Mouse (Mus musculus) thymus, postnatal 10 days (tissue): ENCODE data around the gene March2.
"Not testable (repeated sequence)": the region's sequence is repeated elsewhere in the genome, so short reads cannot be mapped to it uniquely, and the experiment has no call there.

Source experiments
- DNase-seq, 2 experiments: peaks; one replicate each; pipeline ENCODE4 v3.0.0; 2021; ENCODE audit warnings: low spot score in 2 of 2

March2 gene

DNA sequence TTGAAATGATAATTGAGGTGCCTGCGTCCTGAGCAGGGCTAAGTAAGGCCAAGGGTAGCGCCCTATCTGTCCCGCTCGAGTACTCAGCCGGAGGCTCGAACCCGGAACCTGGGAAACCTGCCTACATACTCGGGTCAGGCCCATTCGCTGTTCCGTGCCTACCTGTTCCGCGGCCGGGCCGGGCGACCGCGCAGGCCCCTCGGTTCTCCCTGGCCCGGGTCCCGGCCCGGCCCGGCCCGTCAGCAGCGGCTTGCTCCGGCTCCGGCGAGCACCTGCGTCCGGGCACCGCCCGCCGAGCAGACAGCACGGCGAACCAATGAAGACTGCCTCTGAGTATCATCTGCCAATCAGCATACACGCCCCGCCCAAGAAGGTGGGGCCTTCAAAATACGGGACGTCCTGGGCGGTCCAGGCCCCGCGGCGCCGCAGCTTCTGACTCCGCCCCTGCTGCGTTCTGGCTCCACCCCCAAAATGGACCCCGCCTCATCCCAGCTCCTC is at the start of gene March2:
March2 (minus strand) TSS at position 287 of the 498 bp plus-strand sequence.
- DNase-seq, result peak; percentile 94 to 96

DNA sequence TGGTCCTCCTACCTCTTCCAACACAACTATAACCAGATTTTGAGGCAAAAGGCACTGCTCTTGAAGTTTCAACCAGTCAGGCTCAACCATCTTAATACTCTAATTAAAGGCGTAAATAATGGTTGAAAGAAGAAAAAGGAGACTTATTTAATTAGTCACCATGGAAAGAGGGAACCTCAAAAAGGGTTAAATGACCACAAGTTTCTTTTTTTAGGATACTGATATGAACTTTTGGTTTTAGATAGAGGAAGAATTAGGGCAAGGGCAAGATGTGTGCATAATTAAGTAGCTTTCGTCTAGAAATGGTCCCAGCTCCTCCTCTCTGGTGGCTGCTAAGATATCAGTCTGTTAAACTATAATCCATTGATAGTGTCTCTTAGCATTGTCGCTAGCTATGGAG is 47.9 kb upstream of the March2 start:
- no peak for DNase-seq

- DNase-seq, result peak; percentile 99 to 100
These were observed 42.0 kb upstream of the March2 start, which contains the start of gene Rab11b for GRCm38 (mm10) chr17:33760255-33761165. Gene Rab11b, minus strand, starts transcription at chr17:33760530.

DNA sequence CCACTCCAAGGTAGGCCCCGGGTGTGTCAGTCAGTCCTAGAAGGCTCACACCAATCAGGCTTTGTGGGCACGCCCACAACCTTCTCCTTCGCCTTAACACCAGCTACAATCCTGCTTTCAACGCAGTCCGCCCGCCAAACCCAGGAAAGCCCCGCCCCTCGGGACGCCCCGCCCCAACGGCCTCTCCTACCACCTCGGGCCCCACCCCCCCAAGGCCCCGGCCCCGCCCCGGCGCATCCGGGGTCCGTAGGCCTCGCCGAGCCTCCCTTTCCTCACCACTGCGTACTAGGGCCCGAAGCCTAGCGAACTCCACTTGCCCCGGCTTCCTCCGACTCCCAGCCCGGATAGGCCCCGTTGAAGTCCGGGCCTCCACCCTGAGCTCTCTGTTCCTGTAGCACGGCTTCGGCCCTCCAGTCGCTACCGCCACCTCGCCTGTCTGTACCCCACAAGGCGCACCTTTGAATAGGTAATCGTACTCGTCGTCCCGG is 41.3 kb upstream of the March2 start:
- peak; percentile 95 to 96 for DNase-seq

DNA sequence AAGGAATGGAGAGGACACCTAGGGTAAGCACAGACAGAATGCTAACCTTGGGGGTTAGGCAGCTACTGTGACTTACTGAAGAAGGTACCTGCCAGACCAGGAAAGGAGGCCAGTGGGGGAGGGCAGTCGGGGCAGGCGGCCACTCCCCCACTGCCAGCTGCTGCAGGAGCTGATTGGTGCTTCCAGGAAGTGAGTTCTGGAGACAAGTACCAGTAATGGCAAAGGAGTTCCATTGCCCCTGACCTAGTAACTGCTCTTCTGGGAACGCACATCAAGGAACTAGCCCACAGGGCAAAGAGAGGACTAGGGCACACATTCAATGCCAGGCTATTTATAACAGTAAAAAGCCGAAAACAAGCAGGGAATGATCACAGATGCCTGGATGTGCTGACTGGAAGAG is 38.8 kb upstream of the March2 start:
- no peak for DNase-seq

- no peak for DNase-seq
These were observed 37.8 kb upstream of the March2 start for GRCm38 (mm10) chr17:33756108-33756790.

DNA sequence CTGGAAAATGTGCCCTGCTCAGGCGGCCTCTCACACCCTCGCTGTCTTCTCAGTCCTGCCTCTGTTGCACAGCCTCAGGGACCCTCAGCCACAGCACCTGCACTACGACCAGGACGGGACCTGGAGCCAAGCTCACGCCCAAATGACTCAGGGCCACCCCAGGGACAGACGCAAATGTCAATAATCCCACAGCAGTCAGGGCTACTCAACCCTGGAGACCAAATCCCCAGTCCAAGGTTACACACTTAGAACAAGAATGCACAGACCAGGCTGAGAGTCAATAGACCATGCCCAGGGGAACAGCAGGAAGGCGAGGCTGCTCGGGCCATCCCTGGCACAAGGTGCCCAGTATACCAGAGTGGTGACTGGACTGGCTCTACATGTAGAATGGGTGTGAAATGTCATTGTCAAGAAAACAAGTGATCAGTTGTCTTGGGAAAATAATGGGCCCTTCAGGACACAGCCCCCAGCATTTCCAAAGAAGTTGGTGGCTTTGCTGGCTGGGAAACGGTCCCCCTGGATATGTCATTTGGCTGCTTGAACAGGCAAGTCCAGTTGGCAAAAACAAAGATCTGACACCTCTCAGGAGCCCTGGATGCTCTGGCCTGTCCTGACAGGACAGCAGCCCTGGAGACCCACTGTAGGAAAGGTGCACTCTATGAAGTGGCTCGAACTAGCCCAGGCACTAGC is 37.1 kb upstream of the March2 start:
- DNase-seq, result no peak

GRCm38 (mm10) chr17:33754656-33755055 is 36.2 kb upstream of the March2 start:
- no peak for DNase-seq

- no peak for DNase-seq
These were observed 33.8 kb upstream of the March2 start for GRCm38 (mm10) chr17:33752297-33752696.

DNA sequence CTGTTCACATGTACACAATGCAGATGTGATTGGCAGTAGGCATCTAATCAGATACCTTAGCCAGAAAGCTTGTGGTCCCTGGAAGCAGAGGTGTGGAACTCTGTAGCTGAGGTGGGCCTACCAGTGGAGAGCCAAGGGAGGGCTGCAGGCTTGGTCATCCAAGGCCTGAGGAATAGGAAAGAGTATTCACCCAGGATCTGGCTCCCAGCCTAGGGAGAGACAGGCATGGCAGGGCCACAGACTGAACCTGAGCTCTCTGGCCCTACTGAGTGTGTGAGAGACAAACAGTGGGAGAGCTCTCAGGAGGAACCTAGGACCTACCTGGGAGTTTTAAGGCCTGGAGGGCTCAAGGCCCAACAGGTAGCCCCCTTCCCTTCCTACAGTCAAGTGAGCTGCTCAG is 32.7 kb upstream of the March2 start:
- DNase-seq, result no peak

GRCm38 (mm10) chr17:33749451-33749850 is 31.0 kb upstream of the March2 start:
- DNase-seq, result no peak

GRCm38 (mm10) chr17:33746011-33746410 is 27.5 kb upstream of the March2 start:
- no peak for DNase-seq

- no peak for DNase-seq
These were observed 26.4 kb upstream of the March2 start for GRCm38 (mm10) chr17:33744686-33745384.

DNA sequence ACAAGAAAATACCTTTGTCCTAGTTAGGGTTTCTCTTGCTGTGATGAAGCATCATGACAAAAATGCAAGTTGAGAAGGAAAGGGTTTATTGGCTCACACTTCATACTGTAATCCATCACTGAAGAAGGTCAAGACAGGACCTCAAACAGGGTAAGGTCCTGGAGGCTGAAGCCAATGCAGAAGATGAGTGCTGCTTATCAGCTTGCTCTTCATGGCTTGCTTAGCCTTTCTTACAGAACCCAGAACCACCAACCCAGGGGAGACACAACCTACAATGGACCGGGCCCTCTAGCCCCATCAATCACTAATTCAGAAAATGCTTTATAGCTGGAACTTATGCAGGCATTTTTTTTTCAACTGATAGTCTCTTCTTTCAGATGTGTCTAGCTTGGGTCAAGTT is 23.9 kb upstream of the March2 start:
- no peak for DNase-seq

GRCm38 (mm10) chr17:33733526-33733925 is 15.1 kb upstream of the March2 start:
- DNase-seq, result not testable (repeated sequence)

DNA sequence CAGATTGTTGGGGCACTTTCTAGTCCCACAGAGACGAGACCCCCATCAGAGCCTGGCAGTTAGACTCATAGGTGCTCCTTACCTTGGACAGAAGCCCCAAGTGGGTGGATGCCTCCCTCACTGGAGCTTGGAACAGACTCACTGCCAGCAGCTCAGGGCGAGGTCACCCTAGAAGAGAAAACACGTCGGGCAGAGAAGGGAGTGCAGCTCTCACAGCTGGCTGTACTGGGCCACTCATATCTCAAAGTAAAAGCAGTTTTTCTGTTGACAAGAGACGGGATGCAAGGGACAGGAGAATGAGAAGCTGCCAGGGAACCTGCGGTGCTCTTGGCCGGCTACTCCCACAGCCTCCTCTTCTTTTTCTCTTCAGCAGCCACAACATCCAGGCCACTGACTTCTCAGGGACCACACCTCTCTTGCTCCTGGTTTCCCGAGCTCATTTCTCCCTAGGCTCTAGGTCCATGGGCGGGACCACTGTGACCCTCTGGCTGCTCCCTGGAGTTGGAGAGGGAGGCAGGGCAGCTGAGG is 14.2 kb upstream of the March2 start:
- not testable (repeated sequence) for DNase-seq

DNA sequence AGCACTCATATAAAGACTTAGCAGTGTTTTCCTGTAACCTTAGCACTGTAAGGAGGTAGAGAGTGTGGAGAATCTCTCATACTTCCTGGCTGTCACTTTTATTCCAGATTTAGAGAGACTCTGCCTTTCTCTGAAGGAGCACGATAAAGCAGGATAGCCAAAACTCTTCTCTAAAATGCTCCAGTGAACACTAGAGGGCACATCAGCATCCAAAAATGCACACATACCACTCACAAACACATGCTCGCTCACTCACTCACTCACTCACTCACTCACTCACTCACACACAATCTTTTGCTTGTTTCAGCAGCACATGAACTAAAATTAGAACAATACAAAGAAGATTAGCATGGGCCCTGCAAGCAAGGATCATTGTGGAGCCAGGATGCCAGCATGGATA is 10.7 kb upstream of the March2 start:
- DNase-seq, result no peak

- DNase-seq, result no peak
These were observed 9.9 kb upstream of the March2 start for GRCm38 (mm10) chr17:33728396-33728795.

DNA sequence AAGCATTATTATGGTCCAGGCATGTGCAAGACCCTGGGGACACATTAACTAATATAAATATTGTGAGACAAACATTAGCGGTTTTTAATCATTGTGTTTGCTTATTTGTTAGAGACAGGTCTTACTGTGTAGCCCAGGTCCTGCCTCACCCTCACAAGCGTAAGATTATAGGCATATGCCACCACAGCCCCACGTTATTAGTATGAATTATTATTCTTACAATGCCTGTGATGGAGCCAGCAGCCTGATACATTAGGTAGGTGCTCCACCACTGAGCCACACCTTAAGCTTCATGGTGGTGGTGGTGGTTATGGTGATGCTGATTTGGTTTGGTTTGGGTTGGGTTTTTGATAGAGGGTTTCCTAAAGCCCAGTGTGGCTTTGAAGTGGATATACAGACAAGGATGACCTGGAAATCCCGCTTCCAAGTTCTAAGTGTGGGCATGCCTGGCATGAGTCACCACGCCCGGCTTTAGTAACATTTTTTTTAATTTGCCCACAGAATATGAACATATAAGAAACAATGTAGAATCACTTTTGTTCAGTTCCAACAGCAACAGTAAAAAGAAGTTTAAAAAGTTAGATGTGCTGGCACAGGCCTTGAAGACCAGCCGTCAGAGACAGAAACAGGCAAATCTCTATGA is 1.4 kb upstream of the March2 start:
- DNase-seq, result no peak

DNA sequence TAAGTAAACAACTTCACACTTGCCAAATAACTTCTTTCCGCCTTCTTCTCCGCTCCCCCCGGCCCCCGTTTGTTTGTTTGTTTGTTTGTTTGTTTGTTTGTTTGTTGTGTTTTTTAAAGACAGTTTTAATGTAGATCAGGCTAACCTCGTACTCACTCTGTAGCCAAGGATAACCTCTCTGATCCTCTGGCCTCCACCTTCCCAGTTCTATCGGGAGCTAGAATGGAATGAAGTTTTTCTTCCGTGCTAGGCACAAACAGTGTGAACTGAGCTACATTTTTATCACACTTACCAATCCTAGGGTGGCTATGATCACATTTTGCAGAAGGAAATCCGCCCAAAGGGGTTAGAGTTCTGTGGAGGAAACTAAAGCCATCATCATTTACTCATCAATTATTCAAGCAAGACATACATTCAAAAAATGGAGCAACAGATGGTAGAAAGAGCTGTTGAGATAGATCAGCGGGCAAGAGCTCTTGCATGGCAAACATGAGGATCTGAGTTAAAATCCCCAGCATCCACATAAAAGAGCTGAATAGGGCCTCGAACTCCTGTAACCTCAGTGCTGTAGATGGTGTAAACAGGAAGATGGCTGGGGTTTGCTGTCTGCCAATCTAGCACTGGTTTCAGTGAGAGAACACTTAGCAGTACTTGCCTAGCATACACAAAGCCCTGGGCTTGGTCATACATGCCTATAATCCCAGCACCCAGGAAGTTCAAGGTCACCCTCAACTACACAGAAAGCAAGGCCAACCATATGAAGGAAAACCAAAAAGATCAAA is 665 bp upstream of the March2 start:
- DNase-seq, result no peak
